Mouse (Mus musculus) neural tube, embryonic 12.5 days (tissue): ENCODE results near the gene Sun2. TPM values are rescaled to one million over a fixed set of nuclear protein-coding genes. Genes with fewer than 3 reads are reported as not detected.
A peak's percentile ranks its signal among the peaks of the same experiment; 100 is the strongest.

Experiments
- ATAC-seq: fragments of 200-750 bp; cut with Nextera tagmentation; 2 replicates; pipeline ENCODE4 v1.8.0; 2017; ENCODE audit warnings: low read depth, mild to moderate bottlenecking, moderate TSS enrichment, moderate library complexity; ENCODE audit not compliant: low FRiP score
- H3K27ac ChIP-seq: fragments of 300-500 bp; sonication (generic); 2 replicates; pipeline ENCODE4 v1.5.1; 2016
- H3K27me3 ChIP-seq: fragments of 300-500 bp; sonication (generic); replicated peaks from 2 replicates; pipeline ENCODE4 v1.6.1; 2016; ENCODE audit warnings: mild to moderate bottlenecking
- H3K36me3 ChIP-seq: fragments of 300-500 bp; sonication (generic); 2 replicates; pipeline ENCODE4 v1.6.1; 2016; ENCODE audit warnings: mild to moderate bottlenecking
- H3K4me1 ChIP-seq: fragments of 300-500 bp; sonication (generic); 2 replicates; pipeline ENCODE4 v1.6.1; 2016
- H3K4me2 ChIP-seq: fragments of 300-500 bp; sonication (generic); replicated peaks from 2 replicates; pipeline ENCODE4 v1.6.1; 2016; ENCODE audit warnings: mild to moderate bottlenecking
- H3K4me3 ChIP-seq: fragments of 300-500 bp; sonication (generic); 2 replicates; pipeline ENCODE4 v1.5.1; 2016
- H3K9ac ChIP-seq: fragments of 300-500 bp; sonication (generic); 2 replicates; pipeline ENCODE4 v1.6.1; 2016; ENCODE audit warnings: mild to moderate bottlenecking
- H3K9me3 ChIP-seq: fragments of 300-500 bp; sonication (generic); 2 replicates; pipeline ENCODE4 v1.6.1; 2016; ENCODE audit warnings: mild to moderate bottlenecking
- WGBS: fragments of 180-500 bp; shearing (Covaris S2); methylation state at CpG from one replicate; pipeline ENCODE4 v1.1.7; 2016; 5-methylcytosine and 5-hydroxymethylcytosine counted together
- polyA plus RNA-seq: library from polyadenylated mRNA; unstranded; fragments of >200 nt; fragmentation: Nextera tagmentation; extraction: Ambion mirVana; gene quantifications from 2 replicates; pipeline ENCODE4 v1.2.1, GENCODE M21; 2016

Gene Sun2
- polyA plus RNA-seq, 1 experiment from 2014 or later = 8.0 TPM

- 91% methylated on average over 5 of the region's 5 CpGs for WGBS
- no peak overlapping the region for H3K4me3 ChIP-seq
- no peak for ATAC-seq
- H3K9ac ChIP-seq = no peak overlapping the region
- H3K27ac ChIP-seq = no peak overlapping the region
- H3K36me3 ChIP-seq = peaks cover 65% of the 10 kb centered on the region
- H3K9me3 ChIP-seq = no peaks in the 10 kb centered on the region
- no peaks in the 10 kb centered on the region for H3K27me3 ChIP-seq
- H3K4me1 ChIP-seq = no peaks in the 10 kb centered on the region
- H3K4me2 ChIP-seq = no peak overlapping the region
These were observed 34.0 kb downstream of the Sun2 start for GRCm38 (mm10) chr15:79708229-79708822.

GRCm38 (mm10) chr15:79706603-79707214 is 35.6 kb downstream of the Sun2 start:
- ATAC-seq = no peak
- 91% methylated on average over 17 of the region's 17 CpGs for WGBS
- Histone ChIP-seq H3K36me3 (peaks cover 49% of the 10 kb centered on the region), H3K4me3 (no peak overlapping the region), H3K27me3 (no peaks in the 10 kb centered on the region), H3K9ac (no peak overlapping the region), H3K4me1 (no peaks in the 10 kb centered on the region), H3K4me2 (no peak overlapping the region), H3K27ac (no peak overlapping the region), H3K9me3 (no peaks in the 10 kb centered on the region)

GRCm38 (mm10) chr15:79697558-79698187 is 44.7 kb downstream of the Sun2 start:
- H3K27ac ChIP-seq = no peak overlapping the region
- no peak for ATAC-seq
- 77% methylated on average over 9 of the region's 9 CpGs for WGBS

DNA sequence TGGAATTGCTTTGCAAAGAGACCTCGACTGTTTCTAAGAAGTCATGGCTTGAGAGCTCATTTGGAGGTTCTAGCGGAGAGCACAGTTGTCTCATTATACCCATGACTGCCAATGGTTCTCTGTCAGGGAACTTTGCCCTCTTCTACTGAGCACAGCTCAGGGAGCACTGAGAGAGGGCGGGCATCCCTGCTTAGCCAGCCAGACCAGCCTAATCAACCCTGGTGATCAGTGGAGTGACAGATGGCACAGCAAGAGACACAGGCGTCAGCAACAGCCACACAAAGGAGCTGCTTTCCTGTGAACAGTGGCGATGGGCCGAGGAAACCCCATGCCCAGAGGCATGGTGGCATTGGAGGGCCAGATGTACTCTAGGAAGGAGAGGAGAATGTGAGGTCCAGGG is 45.3 kb downstream of the Sun2 start:
- WGBS = 70% methylated on average over 6 of the region's 6 CpGs
- H3K4me2 ChIP-seq = no peak overlapping the region
- no peaks in the 10 kb centered on the region for H3K9me3 ChIP-seq
- H3K4me3 ChIP-seq = no peak overlapping the region
- H3K27me3 ChIP-seq = no peaks in the 10 kb centered on the region
- H3K27ac ChIP-seq = no peak overlapping the region
- H3K9ac ChIP-seq = no peak overlapping the region
- peaks cover 25% of the 10 kb centered on the region for H3K4me1 ChIP-seq
- 0 out of 2 replicates have a peak, but pooled peaks cover 13% of the 10 kb centered on the region for H3K36me3 ChIP-seq
- ATAC-seq = no peak

More at GRCm38 (mm10) chr15:79697558-79698187, 44.7 kb downstream of the Sun2 start:
- H3K9ac ChIP-seq = no peak overlapping the region
- no peaks in the 10 kb centered on the region for H3K9me3 ChIP-seq
- 0 out of 2 replicates have a peak, but pooled peaks cover 13% of the 10 kb centered on the region for H3K36me3 ChIP-seq
- no peak overlapping the region for H3K4me3 ChIP-seq
- no peak overlapping the region for H3K4me2 ChIP-seq
- H3K4me1 ChIP-seq = peaks cover 19% of the 10 kb centered on the region; the same call in 1 of the 2 replicates
- no peaks in the 10 kb centered on the region for H3K27me3 ChIP-seq

DNA sequence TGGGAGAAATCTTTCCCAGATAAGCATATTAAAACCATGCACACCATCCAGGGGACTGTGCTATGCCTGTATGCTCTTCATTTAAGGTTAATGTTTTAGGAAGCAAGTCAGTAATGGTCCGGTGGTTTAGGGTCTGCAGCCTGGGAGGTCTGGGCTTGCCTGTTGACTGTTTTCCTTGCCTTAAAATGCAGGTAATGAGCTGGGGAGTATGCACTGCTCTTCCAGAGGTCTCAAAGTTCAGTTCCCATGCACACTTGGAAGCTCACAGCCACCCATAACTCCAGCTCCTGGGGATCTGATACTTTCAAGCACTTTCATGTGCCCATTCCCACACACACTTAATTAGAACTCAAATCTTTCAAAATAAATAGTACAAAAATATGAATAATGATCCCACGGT is 45.8 kb downstream of the Sun2 start:
- no peaks in the 10 kb centered on the region for H3K27me3 ChIP-seq
- no peak overlapping the region for H3K4me3 ChIP-seq
- ATAC-seq = no peak
- 0 out of 2 replicates have a peak, but pooled peaks cover 13% of the 10 kb centered on the region for H3K36me3 ChIP-seq
- no peak overlapping the region for H3K9ac ChIP-seq
- H3K9me3 ChIP-seq = no peaks in the 10 kb centered on the region
- no peak overlapping the region for H3K27ac ChIP-seq
- no peak overlapping the region for H3K4me2 ChIP-seq
- peaks cover 30% of the 10 kb centered on the region for H3K4me1 ChIP-seq
- WGBS = 91% methylated on average over 2 of the region's 2 CpGs

DNA sequence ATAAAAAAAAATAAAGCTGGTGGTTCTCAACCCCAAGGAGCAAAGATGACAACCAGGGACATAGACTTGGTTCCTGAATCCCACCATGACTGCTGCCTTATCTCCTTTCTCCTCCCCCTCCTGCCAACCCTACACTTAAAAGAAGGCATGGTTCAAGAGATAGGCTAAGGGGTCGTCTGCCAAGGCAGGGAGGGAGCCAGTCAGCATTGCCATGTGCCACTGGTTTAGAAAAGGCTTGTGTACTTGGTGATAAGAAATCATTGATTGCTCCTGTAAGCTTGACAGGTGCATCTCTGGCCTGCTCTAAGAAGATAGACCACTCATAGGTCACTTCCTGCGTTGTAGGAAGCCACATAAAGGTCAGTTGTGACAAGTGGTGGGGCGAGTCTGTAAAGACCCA is 46.8 kb downstream of the Sun2 start:
- ATAC-seq = no peak
- WGBS = 68% methylated on average over 3 of the region's 3 CpGs
- no peak overlapping the region for H3K9ac ChIP-seq

GRCm38 (mm10) chr15:79694512-79694911 is 47.8 kb downstream of the Sun2 start:
- 89% methylated on average over 4 of the region's 4 CpGs for WGBS
- no peak for ATAC-seq
- no peak overlapping the region for H3K4me2 ChIP-seq
- H3K4me1 ChIP-seq = peaks cover 41% of the 10 kb centered on the region
- H3K4me3 ChIP-seq = no peak overlapping the region
- no peaks in the 10 kb centered on the region for H3K27me3 ChIP-seq
- H3K9ac ChIP-seq = no peak overlapping the region
- H3K36me3 ChIP-seq = 0 out of 2 replicates have a peak, but pooled peaks cover 13% of the 10 kb centered on the region
- no peaks in the 10 kb centered on the region for H3K9me3 ChIP-seq
- no peak overlapping the region for H3K27ac ChIP-seq

More for the DNA sequence above, 46.8 kb downstream of the Sun2 start:
- no peak overlapping the region for H3K4me3 ChIP-seq
- no peak overlapping the region for H3K27ac ChIP-seq
- H3K4me2 ChIP-seq = no peak overlapping the region
- 0 out of 2 replicates have a peak, but pooled peaks cover 13% of the 10 kb centered on the region for H3K36me3 ChIP-seq
- H3K9me3 ChIP-seq = no peaks in the 10 kb centered on the region
- peaks cover 34% of the 10 kb centered on the region for H3K4me1 ChIP-seq
- no peaks in the 10 kb centered on the region for H3K27me3 ChIP-seq

GRCm38 (mm10) chr15:79693740-79694139 is 48.6 kb downstream of the Sun2 start:
- no peaks in the 10 kb centered on the region for H3K27me3 ChIP-seq
- 0 out of 2 replicates have a peak, but pooled peaks cover 7% of the 10 kb centered on the region for H3K36me3 ChIP-seq
- H3K27ac ChIP-seq = no peak overlapping the region
- no peak overlapping the region for H3K9ac ChIP-seq
- no peak for ATAC-seq
- WGBS = 92% methylated on average over 11 of the region's 11 CpGs
- 0 out of 2 replicates have a peak overlapping the region, but pooled peaks have one; percentile 9 for H3K4me2 ChIP-seq
- no peaks in the 10 kb centered on the region for H3K9me3 ChIP-seq
- H3K4me1 ChIP-seq = peaks cover 45% of the 10 kb centered on the region
- no peak overlapping the region for H3K4me3 ChIP-seq

GRCm38 (mm10) chr15:79692334-79692733 is 50.0 kb downstream of the Sun2 start:
- Histone ChIP-seq H3K9ac (0 out of 2 replicates have a peak overlapping the region, but pooled peaks have one; percentile 26), H3K36me3 (0 out of 2 replicates have a peak, but pooled peaks cover 7% of the 10 kb centered on the region), H3K4me1 (peaks cover 38% of the 10 kb centered on the region), H3K4me2 (peak overlapping the region; percentile 82), H3K9me3 (no peaks in the 10 kb centered on the region), H3K27me3 (no peaks in the 10 kb centered on the region), H3K4me3 (no peak overlapping the region), H3K27ac (no peak overlapping the region)
- WGBS = 63% methylated on average over 5 of the region's 5 CpGs
- no peak for ATAC-seq

- Histone ChIP-seq H3K4me1 (peaks cover 43% of the 10 kb centered on the region), H3K4me2 (peak overlapping the region; percentile 82), H3K27me3 (no peaks in the 10 kb centered on the region), H3K4me3 (peak overlapping the region; percentile 91), H3K36me3 (0 out of 2 replicates have a peak, but pooled peaks cover 7% of the 10 kb centered on the region), H3K9me3 (no peaks in the 10 kb centered on the region), H3K27ac (peak overlapping the region; percentile 80; the same call in 1 of the 2 replicates), H3K9ac (peak overlapping the region; percentile 95)
- WGBS = under 1% methylated on average over 51 of the region's 53 CpGs
- no peak for ATAC-seq
These were observed 51.3 kb downstream of the Sun2 start for GRCm38 (mm10) chr15:79691023-79691508.

DNA sequence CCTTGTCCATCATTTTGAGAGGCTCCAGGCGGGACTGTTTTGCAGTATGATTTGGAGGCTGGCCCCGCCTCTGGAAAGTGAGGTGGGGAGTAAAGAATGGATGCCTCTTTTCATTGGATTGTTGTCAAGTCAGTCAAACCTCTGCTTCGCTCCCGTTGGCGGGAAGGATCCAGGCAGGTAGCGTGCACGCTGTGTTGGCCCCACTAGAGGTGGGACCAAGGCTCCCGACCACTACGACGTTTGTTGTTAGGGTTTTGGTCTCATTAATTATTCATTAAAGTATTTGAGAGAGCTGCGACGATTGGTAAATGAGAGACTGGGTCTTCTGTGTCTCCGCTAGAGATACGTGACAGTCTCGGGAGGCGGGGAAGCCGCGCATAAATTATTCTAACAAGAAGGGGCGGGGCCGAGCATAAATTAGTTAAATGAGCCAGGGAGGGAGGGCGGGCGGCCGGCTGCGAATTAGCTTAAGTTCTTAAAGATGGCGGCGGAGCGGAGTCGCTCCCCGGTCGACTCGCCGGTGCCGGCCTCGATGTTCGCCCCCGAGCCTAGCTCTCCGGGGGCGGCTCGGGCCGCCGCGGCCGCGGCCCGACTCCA is 51.8 kb downstream of the Sun2 start, which contains the start of gene Gtpbp1:
Gene Gtpbp1, plus strand, starts transcription at position 420 of the 597 bp plus-strand sequence.
- no peaks in the 10 kb centered on the region for H3K9me3 ChIP-seq
- 0 out of 2 replicates have a peak, but pooled peaks cover 7% of the 10 kb centered on the region for H3K36me3 ChIP-seq
- WGBS = 0% methylated on average over 45 of the region's 45 CpGs
- H3K4me1 ChIP-seq = peaks cover 48% of the 10 kb centered on the region
- peak within 1 kb of the TSS; percentile 95 for H3K9ac ChIP-seq
- peak within 1 kb of the TSS; percentile 80; the same call in 1 of the 2 replicates for H3K27ac ChIP-seq
- peak; percentile 97 for ATAC-seq
- no peaks in the 10 kb centered on the region for H3K27me3 ChIP-seq
- H3K4me3 ChIP-seq = peak within 1 kb of the TSS; percentile 91
- H3K4me2 ChIP-seq = peak within 1 kb of the TSS; percentile 82
